Mouse (Mus musculus) spleen, postnatal 4 days (tissue): ENCODE data around the gene Hipk1.
"Not testable (repeated sequence)": the region's sequence is repeated elsewhere in the genome, so short reads cannot be mapped to it uniquely, and the experiment has no call there.

ENCODE experiments used
- DNase-seq, 2 experiments: peaks; one replicate each; pipeline ENCODE4 v3.0.0; 2022; ENCODE audit warnings: low spot score in 2 of 2

Gene Hipk1

GRCm38 (mm10) chr3:103792566-103792965 lies 1.2 kb upstream of the Hipk1 start:
- DNase-seq: no peak

DNA sequence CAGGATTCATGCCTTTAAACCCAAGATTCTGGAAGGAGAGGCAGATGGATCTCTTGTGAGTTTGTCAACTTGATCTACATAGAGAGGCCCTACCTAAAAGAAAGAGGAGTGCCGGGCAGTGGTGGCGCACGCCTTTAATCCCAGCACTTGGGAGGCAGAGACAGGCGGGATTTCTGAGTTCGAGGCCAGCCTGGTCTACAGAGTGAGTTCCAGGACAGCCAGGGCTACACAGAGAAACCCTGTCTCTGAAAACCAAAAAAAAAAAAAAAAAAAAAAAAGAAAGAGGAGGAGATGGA lies 696 bp upstream of the Hipk1 start:
- not testable (repeated sequence) for DNase-seq

- DNase-seq: peak; percentile 50 to 81
Measured at GRCm38 (mm10) chr3:103790346-103791145, 817 bp downstream of the Hipk1 start.

- peak in 1 of 2 experiments; percentile 70 for DNase-seq
Measured at GRCm38 (mm10) chr3:103789891-103790345, 1.4 kb downstream of the Hipk1 start.

- DNase-seq: no peak
Measured at GRCm38 (mm10) chr3:103789096-103789495, 2.3 kb downstream of the Hipk1 start.

GRCm38 (mm10) chr3:103787225-103787624 lies 4.1 kb downstream of the Hipk1 start:
- DNase-seq: no peak

GRCm38 (mm10) chr3:103782844-103783609 lies 8.3 kb downstream of the Hipk1 start:
- DNase-seq: no peak

GRCm38 (mm10) chr3:103780777-103781176 lies 10.6 kb downstream of the Hipk1 start:
- DNase-seq: no peak

DNA sequence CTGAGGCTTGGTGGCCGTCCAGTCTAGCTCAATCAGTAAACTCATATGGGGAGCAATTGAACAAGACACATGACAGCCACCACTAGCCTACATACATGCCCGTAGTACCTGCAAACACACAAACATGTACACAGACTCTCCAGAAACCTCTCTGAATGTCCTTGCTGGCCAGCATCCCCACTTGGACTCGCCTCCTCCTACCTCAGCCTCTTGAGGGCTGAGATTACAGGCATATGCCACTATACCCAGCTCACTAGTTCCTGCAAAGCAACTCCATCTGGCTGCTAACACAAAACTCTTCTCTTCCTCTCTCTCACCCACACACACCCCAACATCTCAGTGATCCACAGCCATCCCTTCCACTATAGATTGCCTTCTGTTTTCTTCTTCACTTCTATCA lies 11.1 kb downstream of the Hipk1 start:
- no peak for DNase-seq

DNA sequence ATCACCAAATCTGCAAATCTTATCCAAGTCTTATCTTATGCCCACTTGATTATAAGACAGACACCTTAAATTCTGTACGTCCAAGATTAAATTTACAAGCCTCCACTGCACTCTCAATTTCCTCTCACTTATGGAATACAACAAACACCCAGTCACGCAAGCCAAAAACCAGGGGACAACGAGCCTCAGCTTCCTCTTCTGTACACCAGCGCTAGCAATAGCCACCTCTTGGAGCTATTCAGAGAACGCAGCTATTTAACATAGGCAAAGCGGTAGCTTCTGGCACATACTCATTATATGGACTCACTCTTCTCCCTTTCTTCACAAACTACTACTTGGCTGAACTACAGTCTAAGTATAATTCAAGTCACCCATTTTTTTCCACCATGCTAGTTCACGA lies 12.2 kb downstream of the Hipk1 start:
- no peak for DNase-seq

- DNase-seq: no peak
Measured at GRCm38 (mm10) chr3:103778660-103779059, 12.7 kb downstream of the Hipk1 start.

- no peak for DNase-seq
Measured at GRCm38 (mm10) chr3:103777940-103778339, 13.4 kb downstream of the Hipk1 start.

GRCm38 (mm10) chr3:103774009-103774408 lies 17.4 kb downstream of the Hipk1 start:
- DNase-seq: no peak

- DNase-seq: no peak
Measured at GRCm38 (mm10) chr3:103773508-103773907, 17.9 kb downstream of the Hipk1 start.

DNA sequence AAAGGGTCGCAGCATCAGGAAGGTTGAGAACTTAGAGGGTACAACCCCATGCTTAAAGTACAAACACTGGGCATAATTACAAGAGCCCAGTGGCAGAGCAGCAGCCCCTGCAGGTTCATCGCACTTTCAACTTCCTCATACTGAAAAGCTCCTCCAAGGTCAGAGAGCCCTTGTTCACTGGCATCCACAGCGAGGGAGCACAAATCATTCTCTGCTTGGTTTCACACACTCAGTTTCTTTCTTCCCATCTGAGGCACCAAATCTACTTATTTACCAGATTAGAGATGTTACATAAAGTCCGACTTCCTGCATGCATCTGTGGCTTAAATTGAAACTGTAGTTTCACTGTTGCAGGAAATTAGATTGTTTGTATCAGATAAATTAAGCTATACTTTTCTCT lies 18.5 kb downstream of the Hipk1 start:
- no peak for DNase-seq

DNA sequence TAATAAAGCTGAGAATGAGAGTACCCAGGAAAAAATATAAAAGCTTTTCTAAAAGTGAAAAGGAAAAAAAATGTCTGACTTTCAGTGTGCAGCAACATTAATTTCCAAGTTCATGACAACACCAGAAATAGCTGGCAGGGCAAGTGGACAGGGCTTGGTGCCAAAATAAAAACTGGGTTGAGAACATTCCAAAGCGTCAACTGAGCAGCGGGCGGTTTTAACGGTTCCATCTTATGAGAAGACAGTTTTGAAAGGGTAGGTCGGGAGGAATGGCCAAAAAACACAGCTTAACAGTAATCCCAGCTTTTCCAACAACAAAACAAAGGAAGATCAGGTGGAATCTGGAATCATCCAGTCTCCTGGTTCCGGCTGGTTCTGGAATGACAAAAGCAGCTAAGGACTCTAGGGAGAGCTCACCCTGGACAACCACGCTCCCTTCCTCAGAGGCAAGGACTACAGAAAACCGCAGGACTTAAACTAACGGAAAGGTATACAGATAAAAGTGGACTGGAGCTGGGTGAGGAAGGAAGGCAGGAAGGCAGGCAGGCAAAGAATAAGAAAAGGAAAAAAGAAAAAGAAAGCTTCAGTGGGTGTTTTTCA lies 19.7 kb downstream of the Hipk1 start:
- DNase-seq: no peak

DNA sequence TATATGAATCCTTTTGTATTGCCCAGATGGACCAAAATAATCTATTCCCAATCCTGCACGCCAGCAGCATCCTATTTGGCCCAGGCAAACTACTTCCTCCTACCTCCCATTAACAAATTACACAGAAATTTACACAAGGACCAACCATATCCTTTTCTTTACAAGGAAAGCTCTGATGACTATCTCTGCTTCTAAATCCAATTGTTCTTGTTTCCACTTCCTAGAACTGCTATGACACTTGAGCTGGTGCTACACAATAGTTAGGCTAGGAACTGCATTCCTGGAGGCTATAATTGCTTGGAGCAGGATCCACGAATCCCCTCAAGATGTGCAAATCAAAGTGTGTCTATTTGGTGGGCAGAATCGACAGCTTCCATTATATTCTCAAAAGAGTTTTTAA lies 24.6 kb downstream of the Hipk1 start:
- DNase-seq: no peak

- DNase-seq: no peak
Measured at GRCm38 (mm10) chr3:103759261-103759970, 31.9 kb downstream of the Hipk1 start.

- DNase-seq: no peak
Measured at GRCm38 (mm10) chr3:103758456-103758855, 32.9 kb downstream of the Hipk1 start.

DNA sequence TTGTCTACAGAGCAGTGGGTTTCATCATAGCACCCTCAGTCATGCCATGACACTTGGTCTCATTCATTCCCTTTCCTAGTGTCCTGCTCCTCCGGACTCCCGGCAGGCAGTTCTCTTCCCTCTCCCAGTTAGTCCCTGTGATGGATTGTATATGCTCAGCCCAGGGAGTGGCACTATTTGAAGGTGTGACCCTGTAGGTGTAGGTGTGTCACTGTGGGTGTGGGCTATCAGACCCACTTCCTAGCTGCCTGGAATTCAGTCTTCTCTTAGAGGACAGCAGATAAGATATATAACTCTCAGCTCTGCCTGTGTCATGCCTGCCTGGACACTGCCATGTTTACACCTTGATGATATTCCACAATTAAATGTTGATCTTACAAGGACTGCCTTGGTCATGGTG lies 34.4 kb downstream of the Hipk1 start:
- DNase-seq: no peak

DNA sequence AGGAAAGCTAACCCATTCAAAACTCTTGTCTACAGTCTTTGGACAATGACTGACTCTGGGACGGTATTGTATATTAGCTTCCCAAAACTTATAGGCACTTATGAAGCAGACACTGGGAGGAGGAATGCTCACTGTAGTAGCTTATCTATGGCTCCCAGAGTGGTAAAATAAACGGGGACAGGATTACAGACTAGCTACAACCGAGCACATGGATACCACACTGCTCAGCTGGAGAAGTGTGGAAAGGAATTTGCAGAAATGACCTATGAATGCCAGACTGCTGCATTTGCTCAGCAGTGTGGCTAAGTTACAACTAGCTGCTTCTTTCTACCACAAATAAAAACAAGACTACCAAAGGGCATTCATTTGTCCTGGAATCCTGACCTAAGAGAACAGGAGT lies 36.0 kb downstream of the Hipk1 start:
- DNase-seq: no peak

DNA sequence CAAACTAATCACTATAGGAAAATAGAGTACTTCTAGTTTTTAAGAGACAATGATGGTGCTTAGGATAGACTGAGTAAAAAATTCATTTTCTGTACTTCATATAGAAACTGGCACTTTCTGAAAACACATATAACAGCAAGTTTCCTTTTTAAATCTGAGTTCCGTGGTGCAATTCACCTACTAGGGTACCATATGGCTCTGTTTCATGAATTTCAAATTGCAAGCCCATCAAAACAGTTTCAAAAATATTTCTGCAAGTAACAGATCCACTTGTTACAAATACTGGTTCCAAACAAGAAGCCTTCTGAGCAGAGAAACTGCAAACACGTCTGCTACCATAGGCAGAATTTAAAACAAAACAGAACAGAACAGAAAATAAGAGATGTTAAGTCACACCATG lies 39.8 kb downstream of the Hipk1 start:
- DNase-seq: no peak
